Mouse (Mus musculus) layer of hippocampus, adult 18-20 months (tissue): ENCODE data around the gene Gm8122. TPM values are rescaled to one million over a fixed set of nuclear protein-coding genes. Genes with fewer than 3 reads are reported as not detected.
"Not testable (repeated sequence)": the region's sequence is repeated elsewhere in the genome, so short reads cannot be mapped to it uniquely, and the experiment has no call there.

Source experiments
- DNase-seq, 2 experiments: peaks; one replicate each; pipeline ENCODE4 v3.0.0; 2022; ENCODE audit warnings: low spot score in 2 of 2
- long read RNA-seq: library from polyadenylated mRNA; stranded (forward); transcript quantifications from one replicate; pipeline ENCODE4 v2.0.0, GENCODE M21; 2021
- total RNA-seq, 2 experiments: library from RNA; stranded (reverse); gene quantifications; 2 replicates each; pipeline ENCODE4 v1.2.3; 2021

Gene Gm8122
- total RNA-seq: not detected
- long read RNA-seq: 0 reads

DNA sequence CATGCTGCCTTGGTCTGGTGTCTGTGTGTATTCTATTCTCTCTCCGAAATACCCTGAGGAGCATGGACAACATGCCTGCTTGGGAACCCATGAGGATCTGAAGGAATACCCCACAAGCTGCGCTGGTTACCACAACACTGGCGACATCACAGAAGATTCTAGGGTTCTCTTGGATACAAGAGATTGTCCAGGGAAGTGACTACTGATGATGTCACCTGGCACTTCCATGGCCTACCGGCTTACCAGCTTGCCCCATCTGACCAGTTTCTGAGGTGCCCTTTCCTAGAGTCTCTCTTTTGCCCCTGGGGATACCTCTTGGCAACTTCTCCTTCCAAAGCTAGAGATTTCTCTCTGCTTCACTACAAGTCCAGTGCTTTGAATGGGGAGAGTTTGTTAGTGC, at the start of gene Gm8122:
Gene Gm8122 (minus strand): TSS at position 101 of the 400 bp plus-strand sequence.
- not testable (repeated sequence) for DNase-seq

DNA sequence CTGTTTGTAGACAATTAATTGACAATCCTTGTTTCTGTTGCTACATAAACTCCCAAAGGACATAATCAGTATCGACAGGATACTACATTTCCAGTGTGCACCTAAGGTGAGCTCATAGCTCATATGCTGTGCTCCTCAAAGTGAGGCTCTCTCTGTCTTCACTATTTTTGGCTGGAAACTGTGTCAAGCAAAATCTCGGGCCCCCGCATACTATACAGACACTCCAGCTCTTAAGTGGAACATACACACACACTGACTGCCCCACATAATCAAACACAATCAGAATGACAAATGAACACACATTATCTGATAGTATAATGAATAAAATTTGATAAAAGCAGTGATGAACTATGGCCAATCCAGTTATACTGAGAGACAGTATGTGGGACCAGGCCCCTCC, 43.6 kb upstream of the Gm8122 start:
- peak in 1 of 2 experiments; percentile 23 for DNase-seq

DNA sequence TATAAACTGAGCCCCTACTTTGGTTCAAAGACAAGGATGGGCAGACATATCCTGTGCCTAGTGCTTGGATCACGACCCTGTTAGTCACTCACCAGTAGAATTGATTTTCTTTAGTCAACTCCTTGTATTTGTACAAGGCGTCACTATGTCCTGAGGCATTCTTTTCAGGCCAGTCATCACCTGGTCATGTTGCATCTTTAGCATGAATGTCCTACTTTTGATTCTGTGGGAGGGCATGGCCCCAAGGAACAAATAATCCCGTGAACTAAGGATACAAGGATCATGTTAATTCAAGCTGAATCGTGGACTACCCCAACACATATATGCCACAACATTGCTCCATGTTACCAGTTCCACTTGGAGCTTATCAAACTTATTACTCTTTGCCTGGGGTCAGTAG, 43.0 kb upstream of the Gm8122 start:
- peak in 1 of 2 experiments; percentile 14 for DNase-seq

DNA sequence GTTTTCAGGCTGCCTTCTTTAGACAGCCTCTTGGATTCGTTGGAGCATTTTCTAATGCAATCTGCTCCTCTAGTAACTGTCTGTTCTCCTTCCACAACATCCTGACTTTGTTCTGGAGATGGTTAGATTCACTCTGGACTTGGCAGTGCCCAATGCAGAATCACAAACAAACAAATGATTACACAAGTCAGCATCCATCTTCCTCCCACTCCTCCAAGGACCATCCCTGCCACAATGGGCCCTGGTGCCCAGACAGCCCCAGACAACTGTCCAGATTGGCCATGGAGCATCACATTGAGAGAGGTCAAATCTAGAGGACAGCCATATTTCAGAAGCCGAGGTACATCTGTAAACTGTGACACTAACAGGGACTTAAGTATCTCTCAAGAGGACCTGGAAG, 42.4 kb upstream of the Gm8122 start:
- DNase-seq: peak in 1 of 2 experiments; percentile 26

DNA sequence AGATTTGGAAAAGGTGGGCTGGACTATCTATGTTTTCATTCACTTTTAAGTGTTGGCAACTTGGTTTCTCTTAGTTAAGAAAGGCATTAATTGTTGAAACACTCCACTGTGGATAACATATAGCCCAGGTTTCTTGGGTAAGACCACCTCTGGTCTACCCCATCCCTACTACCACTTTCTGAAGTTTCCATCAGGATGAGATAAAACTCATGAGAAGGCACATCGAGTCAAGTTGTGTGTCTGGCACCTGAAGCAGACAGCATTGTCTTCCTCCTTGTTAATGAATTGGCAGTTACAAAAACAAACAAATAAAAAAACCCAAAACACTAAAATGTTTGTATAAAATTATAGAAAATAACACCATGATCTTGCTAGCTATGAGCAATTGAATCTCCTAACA, 40.6 kb upstream of the Gm8122 start:
- DNase-seq: peak in 1 of 2 experiments; percentile 26

DNA sequence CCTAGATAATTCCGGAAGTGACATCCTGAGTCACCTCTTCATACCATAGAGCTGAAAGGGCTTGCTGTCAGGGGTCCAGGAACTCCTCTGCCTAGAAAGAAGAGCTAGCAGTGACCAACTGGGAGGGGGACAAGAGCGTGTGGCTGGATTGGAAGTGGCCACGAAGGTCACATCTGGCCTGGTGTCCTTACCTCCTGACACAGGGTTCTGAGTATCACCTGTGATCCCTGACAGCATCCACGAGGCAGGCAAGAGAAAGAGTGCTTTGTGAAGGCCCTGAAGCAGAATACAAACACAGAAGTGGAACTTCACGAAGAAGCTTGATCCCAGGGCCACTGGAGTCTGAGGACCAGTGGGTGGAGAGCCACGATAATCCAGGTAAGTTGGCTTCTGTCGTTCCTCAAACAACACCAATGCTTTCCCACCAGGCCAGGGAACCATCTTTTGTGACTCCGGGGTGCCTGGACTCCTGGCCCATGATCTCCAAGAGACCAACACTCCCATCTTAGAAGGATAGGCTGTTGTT, 39.9 kb upstream of the Gm8122 start, which contains the start of gene Gm9732:
Gene Gm9732 (plus strand): TSS at position 51 of the 526 bp plus-strand sequence.
- peak in 1 of 2 experiments; percentile 29 for DNase-seq

DNA sequence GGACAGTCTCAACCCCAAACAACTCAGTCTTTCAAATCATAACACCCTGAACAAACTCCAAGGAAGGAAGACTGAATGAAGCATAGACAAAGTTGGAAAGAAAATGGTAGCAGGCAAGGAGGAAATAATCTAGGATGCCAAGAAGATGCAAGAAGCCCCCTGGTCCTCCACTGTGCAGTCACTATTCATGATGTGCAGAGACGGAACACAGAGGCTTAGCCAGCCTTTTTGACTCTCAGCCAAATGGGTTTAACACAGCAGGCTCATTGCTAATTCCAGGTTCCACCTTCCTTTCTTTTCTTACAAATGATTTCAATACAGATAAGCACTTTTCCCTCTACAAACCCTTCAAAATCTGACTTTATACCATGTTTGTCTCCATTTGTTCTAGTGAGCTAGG, 38.1 kb upstream of the Gm8122 start:
- DNase-seq: peak in 1 of 2 experiments; percentile 11

DNA sequence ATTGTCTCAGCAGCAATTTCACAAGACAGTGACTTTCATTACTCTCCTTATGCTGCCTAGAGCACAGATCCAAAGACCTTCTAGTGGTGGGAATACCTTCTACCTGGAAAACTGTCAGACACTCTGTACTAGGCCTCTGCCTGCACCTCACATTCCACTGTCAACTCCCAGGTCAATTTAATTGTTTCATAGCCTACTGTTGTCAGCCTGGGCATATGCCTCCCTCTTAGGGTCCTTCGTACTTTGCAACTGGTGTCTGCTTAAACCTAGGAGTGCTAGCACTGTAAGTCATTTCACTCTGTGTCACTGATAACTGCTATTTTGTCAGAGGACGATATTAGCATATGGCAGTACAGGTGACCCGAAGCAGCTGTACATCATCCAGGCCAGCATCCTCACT, 34.1 kb upstream of the Gm8122 start:
- DNase-seq: not testable (repeated sequence)

DNA sequence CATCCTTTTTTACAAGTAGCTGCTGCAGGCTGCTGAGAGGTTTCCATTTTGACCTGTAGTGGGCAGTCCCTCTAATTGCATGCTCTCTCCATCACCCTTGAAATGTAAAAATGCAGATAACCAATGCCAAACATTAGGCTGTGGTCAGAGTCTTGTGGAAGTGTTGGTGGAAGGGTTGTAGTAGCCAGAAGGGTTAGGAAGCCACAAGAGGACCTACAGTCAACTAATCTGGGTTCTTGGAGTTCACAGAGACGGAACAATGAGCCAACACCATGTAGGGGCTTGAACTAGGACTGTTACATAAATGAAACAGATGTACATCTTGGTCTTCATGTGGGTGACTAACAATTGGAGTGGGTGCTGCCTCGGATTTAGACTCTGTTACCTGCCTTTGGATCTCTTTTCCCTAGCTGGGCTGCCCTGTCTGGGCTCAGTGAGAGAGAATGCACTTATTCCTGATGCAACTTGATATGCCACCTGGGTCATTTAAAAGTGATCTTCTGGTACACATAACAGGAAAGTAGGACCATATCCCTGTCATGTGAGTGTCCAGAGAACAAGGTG, 33.5 kb upstream of the Gm8122 start:
- peak in 1 of 2 experiments; percentile 21 for DNase-seq

DNA sequence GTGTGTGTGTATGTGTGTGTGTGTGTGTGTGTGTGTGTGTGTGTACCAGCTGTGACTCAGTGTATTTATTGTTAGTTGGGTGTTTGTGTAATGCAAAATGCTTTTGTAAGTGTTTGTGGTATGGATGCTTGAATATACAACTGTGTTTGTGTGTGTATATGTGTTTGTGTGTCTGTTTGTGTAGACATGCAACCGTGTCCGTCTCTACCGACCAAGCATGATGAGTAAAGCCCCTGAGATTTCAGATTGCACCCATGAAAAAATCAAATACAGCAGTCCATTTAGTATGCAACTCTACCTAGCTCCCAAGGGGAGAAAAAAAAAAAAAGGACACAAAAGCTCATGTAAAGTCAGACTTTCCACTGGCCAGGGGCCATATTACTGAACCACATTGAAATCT, 28.3 kb upstream of the Gm8122 start:
- DNase-seq: not testable (repeated sequence)

DNA sequence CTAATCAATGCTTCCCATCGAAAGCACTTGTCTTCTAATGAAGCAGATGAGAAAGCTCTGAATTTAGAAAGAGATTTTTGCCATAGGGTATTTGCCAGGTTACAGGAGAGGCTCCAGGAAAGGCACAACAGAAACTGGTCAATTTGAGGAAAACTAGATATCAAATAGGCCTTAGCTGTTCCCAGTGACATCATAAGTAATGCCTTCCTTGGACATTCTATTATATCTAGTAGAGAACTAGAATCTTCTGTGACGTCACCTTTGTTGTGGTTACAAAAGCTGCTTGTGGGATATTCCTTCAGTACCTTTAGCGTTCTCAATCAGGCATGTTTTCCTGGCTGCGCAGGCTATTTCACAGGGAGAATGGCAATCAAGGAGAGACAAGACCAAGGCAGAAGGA, 23.2 kb upstream of the Gm8122 start, which contains the start of gene Gm8126:
Gene Gm8126 (plus strand): TSS at position 301 of the 400 bp plus-strand sequence.
- not testable (repeated sequence) for DNase-seq

DNA sequence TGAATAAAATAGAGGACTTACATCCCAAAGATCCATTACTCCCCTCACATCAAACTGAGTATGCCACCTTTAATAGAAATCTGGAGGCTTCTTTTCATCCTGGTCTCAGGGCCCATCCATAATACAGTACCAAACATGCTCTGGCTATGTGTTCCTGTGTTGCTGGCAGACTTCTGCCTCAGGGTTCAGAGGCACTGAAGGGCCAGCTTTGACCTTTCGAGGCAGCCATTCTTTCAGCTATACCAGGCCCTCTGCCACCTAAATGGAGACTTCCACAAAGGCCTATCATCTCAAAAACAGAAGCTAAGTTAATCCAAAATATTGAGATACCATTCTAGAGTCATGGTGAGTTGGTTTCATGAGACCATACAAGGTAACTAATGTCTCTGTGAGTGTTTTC, 21.4 kb upstream of the Gm8122 start:
- not testable (repeated sequence) for DNase-seq

DNA sequence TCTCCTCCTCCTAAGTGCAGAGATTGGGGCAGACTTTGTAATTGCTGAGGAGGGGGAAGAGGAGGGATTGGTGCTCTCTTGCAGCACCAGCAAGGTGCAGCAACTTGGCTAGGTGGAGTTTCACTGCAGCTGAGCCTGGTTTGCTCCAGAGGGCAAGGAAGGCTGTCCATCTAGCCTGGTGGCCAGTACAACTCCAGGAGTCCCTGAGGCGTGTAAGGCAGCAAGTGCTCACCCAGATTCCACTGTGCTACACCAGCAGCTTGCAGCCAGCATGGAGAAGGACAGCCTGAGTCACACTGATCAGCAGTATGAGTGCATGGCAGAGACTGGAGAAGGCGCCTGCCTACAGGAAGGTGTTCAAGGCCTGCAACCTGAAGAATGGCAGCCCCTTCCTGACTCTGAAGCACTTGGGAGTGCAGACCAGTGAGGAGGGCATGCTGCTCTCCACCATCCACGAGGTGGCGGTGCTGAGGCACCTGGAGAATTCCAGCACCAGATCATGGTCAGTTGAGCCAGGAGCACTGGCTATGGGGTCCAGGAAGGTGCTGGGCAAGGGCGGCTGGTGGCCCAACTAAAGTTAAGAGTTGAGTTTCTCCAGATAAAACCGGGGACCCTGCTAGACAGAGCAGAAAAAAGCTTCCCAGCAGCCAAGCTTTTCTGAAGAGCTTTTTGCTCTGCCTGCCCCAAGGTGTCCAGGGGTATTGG, 15.6 kb upstream of the Gm8122 start:
- DNase-seq: not testable (repeated sequence)

DNA sequence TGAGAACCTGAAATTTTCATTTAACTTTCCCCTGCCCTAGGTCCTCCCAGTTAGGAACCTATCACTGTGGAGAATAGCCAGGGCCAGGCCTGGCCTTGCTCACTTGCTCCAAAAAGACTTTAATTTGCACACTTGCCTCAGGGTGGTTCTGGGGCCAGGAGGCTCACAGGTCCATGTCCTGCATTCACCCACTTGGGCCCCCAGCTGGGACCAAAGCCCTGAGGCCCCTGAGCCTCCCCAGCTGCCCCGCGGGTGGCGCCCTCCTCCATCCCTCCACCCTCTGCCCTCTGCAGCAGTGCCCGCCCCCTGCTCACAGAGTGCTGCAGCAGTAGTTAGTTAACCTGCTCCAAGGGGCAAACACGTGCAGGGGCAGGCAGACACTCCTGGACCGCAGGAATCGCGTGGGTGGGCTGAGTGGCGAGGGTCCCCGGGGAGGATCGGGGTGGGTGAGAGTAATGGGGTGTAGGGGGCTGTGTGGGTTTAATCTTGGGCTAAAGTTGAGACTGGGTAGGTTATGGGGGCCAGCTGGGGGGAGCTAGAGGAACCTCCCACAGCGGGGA, 14.6 kb upstream of the Gm8122 start:
- DNase-seq: not testable (repeated sequence)

DNA sequence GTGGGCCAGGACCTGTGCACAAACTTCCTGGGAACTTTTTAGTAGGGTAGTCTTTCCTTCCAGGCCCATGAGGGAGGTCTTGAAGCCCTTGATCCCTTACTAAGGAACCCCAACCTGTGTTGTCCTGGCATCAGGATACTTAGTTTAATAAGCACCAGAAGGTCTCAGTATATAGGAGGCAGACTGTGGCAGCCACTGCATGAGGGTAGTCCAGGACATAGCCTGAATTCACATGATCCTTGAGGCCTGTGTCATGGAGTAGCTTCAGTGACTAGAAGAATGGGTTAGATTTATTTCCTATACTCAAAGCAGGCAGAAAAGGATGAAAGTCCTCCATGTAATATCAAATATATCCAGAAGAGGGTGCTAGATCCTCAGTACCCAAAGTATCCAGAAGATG, 2.7 kb upstream of the Gm8122 start:
- DNase-seq: not testable (repeated sequence)

Other genes starting within 250 kb of the Gm8122 start
- not detected for gene Gm8082, start 241.7 kb downstream of the Gm8122 start, total RNA-seq
- not detected for gene Gm10376, start 219.7 kb downstream of the Gm8122 start, total RNA-seq
- not detected for gene Gm8094, start 158.7 kb downstream of the Gm8122 start, total RNA-seq
- not detected for gene Gm8104, start 134.7 kb downstream of the Gm8122 start, total RNA-seq
- gene Gm7233, start 55.4 kb downstream of the Gm8122 start, total RNA-seq: under 1 TPM in 1 of 2 experiments, not detected in 1; 0.23 TPM
- gene Gm8126, start 23.3 kb upstream of the Gm8122 start, total RNA-seq: not detected
- gene Gm9732, start 39.7 kb upstream of the Gm8122 start, total RNA-seq: not detected
- gene Gm8127, start 58.5 kb upstream of the Gm8122 start, total RNA-seq: not detected
- under 1 TPM in 1 of 2 experiments, not detected in 1; 0.61 TPM for gene 1700001F09Rik, start 112.5 kb upstream of the Gm8122 start, total RNA-seq
- not detected for gene Gm8138, start 181.0 kb upstream of the Gm8122 start, total RNA-seq